Mouse (Mus musculus) urinary bladder, postnatal 25 days (tissue): ENCODE measurements around the gene G3bp2.

Experiments used
- DNase-seq: peaks from one replicate; pipeline ENCODE4 v3.0.0; 2022; ENCODE audit warnings: low spot score

G3bp2 gene

DNA sequence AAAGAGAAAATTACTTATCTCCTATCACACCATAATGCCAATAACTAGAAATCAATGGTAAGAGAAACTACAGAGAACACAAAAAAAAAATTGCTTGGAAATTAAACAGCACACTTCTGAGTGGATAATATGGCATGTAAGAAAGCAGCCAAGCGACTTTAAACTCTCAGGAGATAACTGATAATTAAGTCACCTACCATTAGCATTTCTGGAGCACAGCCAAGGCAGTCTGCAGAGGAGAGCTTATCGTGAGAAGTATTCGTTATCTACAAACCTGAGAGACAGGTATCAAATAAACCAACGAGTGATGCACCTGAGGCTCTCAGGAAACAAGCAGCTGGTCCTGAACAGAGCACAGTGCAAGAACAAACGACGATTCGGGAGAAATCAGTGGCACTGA lies 71.8 kb downstream of the G3bp2 start:
- no peak for DNase-seq

DNA sequence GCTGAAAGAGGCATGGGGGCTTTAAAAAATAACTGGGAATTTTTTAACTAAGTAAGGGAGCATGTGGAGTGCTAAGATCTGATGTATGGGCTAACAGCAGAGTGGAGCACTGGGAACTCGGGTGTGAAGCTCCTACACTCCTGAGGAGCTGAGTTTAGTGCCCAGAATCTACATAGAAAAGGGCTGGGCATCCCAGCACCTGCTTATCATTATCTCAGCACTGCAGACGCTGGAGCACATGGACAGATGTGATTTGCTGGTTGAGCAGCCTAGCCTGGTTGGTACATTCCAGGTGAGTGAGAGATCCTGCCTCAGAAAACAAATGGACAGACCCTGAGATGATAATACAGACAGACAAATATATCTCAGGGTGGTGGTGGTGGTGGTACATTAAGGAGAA lies 73.7 kb downstream of the G3bp2 start:
- no peak for DNase-seq

GRCm38 (mm10) chr5:92003011-92003410 lies 80.5 kb downstream of the G3bp2 start:
- DNase-seq = no peak
